Mouse (Mus musculus): Measurements from ENCODE around the gene Ddx51. TPM values are rescaled to one million over a fixed set of nuclear protein-coding genes. Genes with fewer than 3 reads are reported as not detected.

Gene Ddx51
- 36.8 and 45.8 TPM in 2 replicates for polyA plus RNA-seq (2014; fragmentation: Nextera tagmentation; extraction: Ambion mirVana)

GRCm38 (mm10) chr5:110652719-110653648 lies at the start of gene Ddx51, which contains the start of gene Noc4l:
TSS of gene Ddx51 (plus strand) at chr5:110653451.
TSS of gene Noc4l (minus strand) at chr5:110653417.
- WGBS: 1% methylated on average over 91 of the region's 91 CpGs
- Histone ChIP-seq H3K9ac (ENCODE audit: low read length) (peak within 1 kb of the TSS; percentile 77), H3K27me3 (ENCODE audit: control insufficient read depth, insufficient read depth, low read length) (no peaks in the 10 kb centered on the region), H3K27ac (replicated peaks; ENCODE audit: low read depth, low read length) (no peak within 1 kb of the TSS), H3K9me3 (ENCODE audit: control insufficient read depth, low read length) (no peaks in the 10 kb centered on the region), H3K4me3 (ENCODE audit: low read depth, low read length) (peak within 1 kb of the TSS; percentile 94), H3K4me2 (ENCODE audit: low read depth, severe bottlenecking) (peak within 1 kb of the TSS; percentile 85), H3K4me1 (ENCODE audit: control insufficient read depth, insufficient read depth, low read length) (peaks cover 9% of the 10 kb centered on the region; the same call in 1 of the 2 replicates), H3K36me3 (ENCODE audit: control insufficient read depth, insufficient read depth, low read length) (peaks cover 54% of the 10 kb centered on the region)
- ATAC-seq (ENCODE audit: insufficient number of reproducible peaks, low FRiP score, low TSS enrichment, low read depth) (peak; percentile 85), DNase-seq (ENCODE audit: low spot score) (peak; percentile 99)

DNA sequence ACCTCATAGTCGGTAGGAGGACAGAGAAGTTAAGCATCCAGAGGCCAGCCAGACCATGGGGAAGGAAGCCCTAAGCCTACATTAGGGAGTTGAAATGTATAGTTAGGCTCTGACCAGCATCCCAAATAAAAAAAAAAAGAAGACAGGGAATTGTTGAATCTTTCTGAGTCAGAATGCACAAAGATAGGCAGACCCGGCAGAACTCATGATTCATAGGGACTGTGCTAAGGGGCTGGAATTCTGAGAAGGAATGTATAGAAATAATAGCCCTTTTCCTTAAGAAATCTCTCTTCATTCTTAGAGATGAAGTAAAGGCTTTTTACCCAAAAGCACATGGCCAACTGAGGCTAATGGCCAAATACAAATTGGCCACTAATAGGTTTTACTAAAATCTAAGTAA lies 48.9 kb upstream of the Ddx51 start:
- Histone ChIP-seq H3K36me3 (ENCODE audit: control insufficient read depth, insufficient read depth, low read length) (no peaks in the 10 kb centered on the region), H3K4me3 (ENCODE audit: low read depth, low read length) (no peak overlapping the region), H3K9ac (ENCODE audit: low read length) (no peak overlapping the region), H3K4me2 (ENCODE audit: low read depth, severe bottlenecking) (no peak overlapping the region), H3K9me3 (ENCODE audit: control insufficient read depth, low read length) (no peaks in the 10 kb centered on the region), H3K27me3 (ENCODE audit: control insufficient read depth, insufficient read depth, low read length) (no peaks in the 10 kb centered on the region), H3K4me1 (ENCODE audit: control insufficient read depth, insufficient read depth, low read length) (0 out of 2 replicates have a peak, but pooled peaks cover 9% of the 10 kb centered on the region), H3K27ac (replicated peaks; ENCODE audit: low read depth, low read length) (no peak overlapping the region)
- no peak for ATAC-seq (ENCODE audit: insufficient number of reproducible peaks, low FRiP score, low TSS enrichment, low read depth)
- DNase-seq (ENCODE audit: low spot score): no peak
- 91% methylated on average over 2 of the region's 2 CpGs for WGBS

DNA sequence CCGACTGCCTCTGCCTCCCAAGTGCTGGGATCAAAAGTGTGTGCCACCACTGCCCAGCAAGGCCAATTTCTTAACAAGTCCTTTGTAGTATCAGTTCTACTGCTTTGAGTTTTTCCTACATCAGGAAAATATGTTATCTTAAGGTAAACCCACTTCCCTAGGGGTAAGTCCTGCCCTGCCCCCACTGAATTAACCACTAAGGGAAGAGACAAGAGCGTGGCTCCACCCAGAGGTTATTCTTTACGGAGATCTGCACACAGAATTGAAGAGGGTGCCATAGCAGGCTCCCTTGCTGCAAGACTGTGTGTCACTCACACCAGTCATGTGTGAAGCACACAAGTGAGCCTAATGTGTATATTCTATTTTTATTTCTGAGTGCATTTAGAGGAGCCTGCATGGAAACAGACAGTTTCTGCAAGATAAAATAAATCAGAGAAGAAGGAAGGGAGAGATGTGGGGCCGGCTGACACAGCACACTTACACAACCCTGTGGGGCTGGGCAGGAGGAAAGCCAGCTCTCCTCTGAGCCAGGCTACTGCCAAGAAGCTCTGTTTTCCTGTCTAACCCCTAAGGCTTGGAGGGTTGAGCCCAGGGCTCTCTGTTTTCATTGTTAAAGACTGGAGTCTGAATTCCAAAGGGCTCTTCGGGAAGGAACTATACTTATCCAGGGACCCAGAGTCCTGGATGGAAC lies 47.6 kb upstream of the Ddx51 start:
- H3K36me3 ChIP-seq (ENCODE audit: control insufficient read depth, insufficient read depth, low read length): no peaks in the 10 kb centered on the region
- H3K27me3 ChIP-seq (ENCODE audit: control insufficient read depth, insufficient read depth, low read length): no peaks in the 10 kb centered on the region
- no peak overlapping the region for H3K9ac ChIP-seq (ENCODE audit: low read length)
- ATAC-seq (ENCODE audit: insufficient number of reproducible peaks, low FRiP score, low TSS enrichment, low read depth) (no peak), DNase-seq (ENCODE audit: low spot score) (no peak)
- WGBS: 67% methylated on average over 5 of the region's 5 CpGs
- H3K4me2 ChIP-seq (ENCODE audit: low read depth, severe bottlenecking): no peak overlapping the region
- no peak overlapping the region for H3K27ac ChIP-seq (replicated peaks; ENCODE audit: low read depth, low read length)
- H3K4me3 ChIP-seq (ENCODE audit: low read depth, low read length): no peak overlapping the region
- 0 out of 2 replicates have a peak, but pooled peaks cover 9% of the 10 kb centered on the region for H3K4me1 ChIP-seq (ENCODE audit: control insufficient read depth, insufficient read depth, low read length)
- no peaks in the 10 kb centered on the region for H3K9me3 ChIP-seq (ENCODE audit: control insufficient read depth, low read length)

DNA sequence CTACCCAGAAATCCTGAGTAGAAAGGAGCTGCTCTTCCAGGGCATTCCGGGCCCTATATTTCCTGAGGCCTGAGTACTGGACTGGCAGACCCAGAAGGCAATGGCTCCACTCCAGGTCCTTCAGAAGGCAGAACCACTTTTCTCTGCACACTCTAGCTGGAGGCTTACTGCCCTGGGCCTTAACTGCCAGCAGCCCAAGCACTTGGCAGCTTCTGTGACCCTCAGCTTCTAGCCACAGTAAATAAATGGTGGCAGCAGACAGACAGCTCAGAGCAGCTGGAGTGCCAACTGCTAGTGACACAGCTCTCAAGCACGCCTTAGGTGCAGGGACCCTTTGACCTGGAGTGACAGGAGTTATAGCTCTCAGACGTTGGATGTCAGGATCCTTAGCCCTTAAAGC lies 45.5 kb upstream of the Ddx51 start:
- H3K4me3 ChIP-seq (ENCODE audit: low read depth, low read length): no peak overlapping the region
- WGBS: 37% methylated on average over 3 of the region's 3 CpGs
- ATAC-seq (ENCODE audit: insufficient number of reproducible peaks, low FRiP score, low TSS enrichment, low read depth): no peak
- no peaks in the 10 kb centered on the region for H3K9me3 ChIP-seq (ENCODE audit: control insufficient read depth, low read length)
- H3K36me3 ChIP-seq (ENCODE audit: control insufficient read depth, insufficient read depth, low read length): no peaks in the 10 kb centered on the region
- DNase-seq (ENCODE audit: low spot score): no peak
- 0 out of 2 replicates have a peak, but pooled peaks cover 9% of the 10 kb centered on the region for H3K4me1 ChIP-seq (ENCODE audit: control insufficient read depth, insufficient read depth, low read length)
- H3K9ac ChIP-seq (ENCODE audit: low read length): no peak overlapping the region
- H3K4me2 ChIP-seq (ENCODE audit: low read depth, severe bottlenecking): no peak overlapping the region
- no peaks in the 10 kb centered on the region for H3K27me3 ChIP-seq (ENCODE audit: control insufficient read depth, insufficient read depth, low read length)
- no peak overlapping the region for H3K27ac ChIP-seq (replicated peaks; ENCODE audit: low read depth, low read length)

GRCm38 (mm10) chr5:110608336-110608735 lies 44.9 kb upstream of the Ddx51 start:
- Histone ChIP-seq H3K27ac (replicated peaks; ENCODE audit: low read depth, low read length) (no peak overlapping the region), H3K4me1 (ENCODE audit: control insufficient read depth, insufficient read depth, low read length) (0 out of 2 replicates have a peak, but pooled peaks cover 9% of the 10 kb centered on the region), H3K27me3 (ENCODE audit: control insufficient read depth, insufficient read depth, low read length) (no peaks in the 10 kb centered on the region), H3K9ac (ENCODE audit: low read length) (no peak overlapping the region), H3K4me2 (ENCODE audit: low read depth, severe bottlenecking) (no peak overlapping the region), H3K9me3 (ENCODE audit: control insufficient read depth, low read length) (no peaks in the 10 kb centered on the region), H3K36me3 (ENCODE audit: control insufficient read depth, insufficient read depth, low read length) (no peaks in the 10 kb centered on the region), H3K4me3 (ENCODE audit: low read depth, low read length) (no peak overlapping the region)
- DNase-seq (ENCODE audit: low spot score): no peak
- WGBS: 72% methylated on average over 6 of the region's 6 CpGs
- no peak for ATAC-seq (ENCODE audit: insufficient number of reproducible peaks, low FRiP score, low TSS enrichment, low read depth)

- 10% methylated on average over 8 of the region's 8 CpGs for WGBS
- H3K36me3 ChIP-seq (ENCODE audit: control insufficient read depth, insufficient read depth, low read length): no peaks in the 10 kb centered on the region
- ATAC-seq (ENCODE audit: insufficient number of reproducible peaks, low FRiP score, low TSS enrichment, low read depth): no peak
- no peak overlapping the region for H3K27ac ChIP-seq (replicated peaks; ENCODE audit: low read depth, low read length)
- H3K4me3 ChIP-seq (ENCODE audit: low read depth, low read length): no peak overlapping the region
- 0 out of 2 replicates have a peak, but pooled peaks cover 9% of the 10 kb centered on the region for H3K4me1 ChIP-seq (ENCODE audit: control insufficient read depth, insufficient read depth, low read length)
- no peaks in the 10 kb centered on the region for H3K9me3 ChIP-seq (ENCODE audit: control insufficient read depth, low read length)
- no peaks in the 10 kb centered on the region for H3K27me3 ChIP-seq (ENCODE audit: control insufficient read depth, insufficient read depth, low read length)
- H3K4me2 ChIP-seq (ENCODE audit: low read depth, severe bottlenecking): no peak overlapping the region
- peak; percentile 28 for DNase-seq (ENCODE audit: low spot score)
- H3K9ac ChIP-seq (ENCODE audit: low read length): no peak overlapping the region
Measured at GRCm38 (mm10) chr5:110608941-110609340, 44.3 kb upstream of the Ddx51 start.

DNA sequence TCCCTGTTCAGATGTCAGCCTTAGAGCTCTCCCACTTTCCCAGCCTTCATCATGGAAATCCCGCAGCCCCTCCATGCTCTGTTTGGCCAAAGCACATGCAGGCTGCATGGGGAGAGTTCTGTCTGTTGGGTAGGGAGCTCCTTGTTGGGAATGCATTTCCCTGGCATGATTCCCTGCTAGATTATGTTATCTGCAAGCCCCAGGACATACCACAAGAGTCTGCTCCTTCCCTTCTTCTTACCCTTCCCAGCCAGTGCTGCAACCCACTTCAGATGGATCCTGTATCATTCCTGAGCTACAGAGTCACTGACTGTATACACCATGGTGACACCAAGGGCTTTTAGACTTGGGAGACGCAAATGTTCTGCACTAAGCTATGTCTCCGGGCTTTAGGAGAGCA lies 43.8 kb upstream of the Ddx51 start:
- Histone ChIP-seq H3K9ac (ENCODE audit: low read length) (no peak overlapping the region), H3K36me3 (ENCODE audit: control insufficient read depth, insufficient read depth, low read length) (no peaks in the 10 kb centered on the region), H3K4me1 (ENCODE audit: control insufficient read depth, insufficient read depth, low read length) (0 out of 2 replicates have a peak, but pooled peaks cover 9% of the 10 kb centered on the region), H3K4me3 (ENCODE audit: low read depth, low read length) (no peak overlapping the region), H3K27me3 (ENCODE audit: control insufficient read depth, insufficient read depth, low read length) (no peaks in the 10 kb centered on the region), H3K9me3 (ENCODE audit: control insufficient read depth, low read length) (no peaks in the 10 kb centered on the region), H3K4me2 (ENCODE audit: low read depth, severe bottlenecking) (no peak overlapping the region), H3K27ac (replicated peaks; ENCODE audit: low read depth, low read length) (no peak overlapping the region)
- no peak for DNase-seq (ENCODE audit: low spot score)
- ATAC-seq (ENCODE audit: insufficient number of reproducible peaks, low FRiP score, low TSS enrichment, low read depth): no peak
- WGBS: 73% methylated on average over 3 of the region's 3 CpGs

GRCm38 (mm10) chr5:110609868-110610267 lies 43.4 kb upstream of the Ddx51 start:
- no peaks in the 10 kb centered on the region for H3K36me3 ChIP-seq (ENCODE audit: control insufficient read depth, insufficient read depth, low read length)
- DNase-seq (ENCODE audit: low spot score) (no peak), ATAC-seq (ENCODE audit: insufficient number of reproducible peaks, low FRiP score, low TSS enrichment, low read depth) (no peak)
- no peak overlapping the region for H3K4me3 ChIP-seq (ENCODE audit: low read depth, low read length)
- 0 out of 2 replicates have a peak, but pooled peaks cover 9% of the 10 kb centered on the region for H3K4me1 ChIP-seq (ENCODE audit: control insufficient read depth, insufficient read depth, low read length)
- H3K4me2 ChIP-seq (ENCODE audit: low read depth, severe bottlenecking): no peak overlapping the region
- H3K9me3 ChIP-seq (ENCODE audit: control insufficient read depth, low read length): no peaks in the 10 kb centered on the region
- no peak overlapping the region for H3K27ac ChIP-seq (replicated peaks; ENCODE audit: low read depth, low read length)
- H3K27me3 ChIP-seq (ENCODE audit: control insufficient read depth, insufficient read depth, low read length): no peaks in the 10 kb centered on the region
- no peak overlapping the region for H3K9ac ChIP-seq (ENCODE audit: low read length)
- 65% methylated on average over 5 of the region's 5 CpGs for WGBS

Data from limb, embryonic 11.5 days (tissue).